Mouse (Mus musculus) layer of hippocampus, adult 2 months (tissue): ENCODE data around the gene Tigd4. TPM values are rescaled to one million over a fixed set of nuclear protein-coding genes. Genes with fewer than 3 reads are reported as not detected.
"Not testable (repeated sequence)": the region's sequence is repeated elsewhere in the genome, so short reads cannot be mapped to it uniquely, and the experiment has no call there.

ENCODE experiments used
- DNase-seq, 2 experiments: peaks; one replicate each; pipeline ENCODE4 v3.0.0; 2022; ENCODE audit warnings: low spot score in 2 of 2
- H3K27ac ChIP-seq: fragments of 200-600 bp; 2 replicates; pipeline ENCODE4 v1.8.1; 2022
- H3K4me3 ChIP-seq: fragments of 200-600 bp; 2 replicates; pipeline ENCODE4 v1.8.1; 2022; ENCODE audit warnings: mild to moderate bottlenecking
- CTCF ChIP-seq: fragments of 200-600 bp; conservative IDR thresholded peaks from 2 replicates; pipeline ENCODE4 v1.8.1; 2022; ENCODE audit warnings: antibody characterized with exemption, mild to moderate bottlenecking, moderate library complexity
- long read RNA-seq, 2 experiments: library from polyadenylated mRNA; stranded (forward); transcript quantifications; one replicate each; pipeline ENCODE4 v2.0.0; 2021; ENCODE audit warnings: borderline mapping rate in 2 of 2
- total RNA-seq, 2 experiments: library from RNA; stranded (reverse); gene quantifications; 2 replicates each; pipeline ENCODE4 v1.2.3; 2021

The Tigd4 gene
- under 1 TPM in 1 of 2 experiments, not detected in 1; 0.12 TPM for total RNA-seq
- long read RNA-seq, experiment 1: 0 reads
- long read RNA-seq, experiment 2: 0 reads

- TF ChIP-seq CTCF: no peak
- Histone ChIP-seq H3K4me3 (no peak within 1 kb of the TSS), H3K27ac (no peak within 1 kb of the TSS)
- DNase-seq: no peak
These were observed at the start of gene Tigd4 for GRCm38 (mm10) chr3:84593274-84593673. Tigd4 (plus strand) TSS chr3:84593574.

- H3K4me3 ChIP-seq: no peak overlapping the region
- H3K27ac ChIP-seq: no peak overlapping the region
- no peak for DNase-seq
- TF ChIP-seq CTCF: no peak
These were observed 46.2 kb upstream of the Tigd4 start for GRCm38 (mm10) chr3:84547177-84547576.

GRCm38 (mm10) chr3:84555780-84556179, 37.6 kb upstream of the Tigd4 start:
- DNase-seq: no peak
- no peak for TF ChIP-seq CTCF
- H3K4me3 ChIP-seq: no peak overlapping the region
- H3K27ac ChIP-seq: no peak overlapping the region

GRCm38 (mm10) chr3:84558301-84558700, 35.1 kb upstream of the Tigd4 start:
- Histone ChIP-seq H3K4me3 (no peak overlapping the region), H3K27ac (no peak overlapping the region)
- no peak for TF ChIP-seq CTCF
- DNase-seq: no peak

GRCm38 (mm10) chr3:84562911-84563310, 30.5 kb upstream of the Tigd4 start:
- not testable (repeated sequence) for H3K27ac ChIP-seq, DNase-seq, H3K4me3 ChIP-seq

- Histone ChIP-seq H3K4me3 (no peak overlapping the region), H3K27ac (no peak overlapping the region)
- no peak for TF ChIP-seq CTCF
- DNase-seq: no peak
These were observed 30.0 kb upstream of the Tigd4 start for GRCm38 (mm10) chr3:84563415-84563814.

GRCm38 (mm10) chr3:84568540-84568939, 24.8 kb upstream of the Tigd4 start:
- no peak for TF ChIP-seq CTCF
- no peak for DNase-seq

GRCm38 (mm10) chr3:84569587-84569986, 23.8 kb upstream of the Tigd4 start:
- no peak for DNase-seq
- H3K27ac ChIP-seq: no peak overlapping the region
- H3K4me3 ChIP-seq: no peak overlapping the region
- no peak for TF ChIP-seq CTCF

More at GRCm38 (mm10) chr3:84568540-84568939, 24.8 kb upstream of the Tigd4 start:
- no peak overlapping the region for H3K4me3 ChIP-seq
- H3K27ac ChIP-seq: no peak overlapping the region

- Histone ChIP-seq H3K27ac (no peak overlapping the region), H3K4me3 (no peak overlapping the region)
- TF ChIP-seq CTCF: no peak
- no peak for DNase-seq
These were observed 22.9 kb upstream of the Tigd4 start for GRCm38 (mm10) chr3:84570501-84570900.

GRCm38 (mm10) chr3:84580716-84581115, 12.7 kb upstream of the Tigd4 start:
- H3K27ac ChIP-seq: no peak overlapping the region
- no peak for DNase-seq
- H3K4me3 ChIP-seq: peak overlapping the region; percentile 94
- no peak for TF ChIP-seq CTCF

- Histone ChIP-seq H3K27ac (peak overlapping the region; percentile 96), H3K4me3 (peak overlapping the region; percentile 94)
- no peak for DNase-seq
- TF ChIP-seq CTCF: no peak
These were observed 11.7 kb upstream of the Tigd4 start for GRCm38 (mm10) chr3:84581696-84582022.

- Histone ChIP-seq H3K27ac (peak within 1 kb of the TSS; percentile 96), H3K4me3 (peak within 1 kb of the TSS; percentile 94)
- TF ChIP-seq CTCF: 0 out of 2 replicates have a peak, but pooled peaks have one; percentile 5
- peak; percentile 93 to 95 for DNase-seq
These were observed 11.1 kb upstream of the Tigd4 start, which contains the start of gene Arfip1 for GRCm38 (mm10) chr3:84582023-84582912. Arfip1 (minus strand) TSS chr3:84582625.

GRCm38 (mm10) chr3:84582913-84583276, 10.5 kb upstream of the Tigd4 start:
- H3K27ac ChIP-seq: peak overlapping the region; percentile 96
- no peak for TF ChIP-seq CTCF

GRCm38 (mm10) chr3:84586736-84587135, 6.6 kb upstream of the Tigd4 start:
- Histone ChIP-seq H3K27ac (no peak overlapping the region), H3K4me3 (no peak overlapping the region)
- no peak for TF ChIP-seq CTCF
- peak in 1 of 2 experiments; percentile 14 for DNase-seq

More at GRCm38 (mm10) chr3:84582913-84583276, 10.5 kb upstream of the Tigd4 start:
- DNase-seq: no peak
- H3K4me3 ChIP-seq: peak overlapping the region; percentile 94
